Mouse (Mus musculus) cortical plate, adult 2 months (tissue): Measurements from ENCODE around the gene Rnf213.

ENCODE experiments used
- CTCF ChIP-seq: fragments of 200-500 bp; IDR thresholded peaks from 2 replicates; pipeline ENCODE4 v1.5.1; 2011; ENCODE audit warnings: mild to moderate bottlenecking, control low read depth, low read length; ENCODE audit not compliant: insufficient read depth; ENCODE audit errors: extremely low read depth
- POLR2A ChIP-seq: fragments of 200-500 bp; IDR thresholded peaks from 2 replicates; pipeline ENCODE4 v1.6.1; 2011; ENCODE audit warnings: mild to moderate bottlenecking, low read length, control low read depth; ENCODE audit not compliant: insufficient read depth; ENCODE audit errors: extremely low read depth

DNA sequence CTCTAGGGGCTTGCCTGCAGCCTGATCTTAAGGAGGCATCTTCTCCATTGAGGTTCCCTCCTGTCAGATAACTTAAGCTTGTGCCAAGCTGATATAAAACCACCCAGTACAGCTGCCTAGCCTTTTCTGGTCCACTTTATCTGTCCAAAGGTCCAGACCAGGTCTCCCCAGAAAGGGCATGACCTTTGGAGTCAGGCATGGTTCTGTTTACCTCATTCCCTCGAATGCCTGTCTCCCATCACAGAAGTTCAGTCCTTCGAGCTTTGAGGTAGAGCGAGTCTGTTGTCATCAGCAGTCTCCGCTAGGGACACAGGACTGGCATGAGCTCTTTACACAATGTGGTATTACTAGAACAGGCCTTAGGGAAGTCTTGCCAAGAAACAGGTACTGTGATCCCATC lies 113.5 kb downstream of the Rnf213 start:
- TF ChIP-seq POLR2A (no peak), CTCF (no peak)
